Comparison of ENCODE assay signal across 21 mouse cellular contexts in genomic region chr8:81502982-81503381, GRCm38 (mm10).
"Had no signal": no experiment of that assay in that cellular context is flagged by ENCODE, and none has a peak within 500 bp of the region (broad histone marks: within the 10 kb centered on the region; RNA-seq: fewer than 3 reads in every experiment).

No protein-coding gene starts in this region.

- DNase-seq: heart, postnatal 10 days; heart, postnatal 14 days; heart, postnatal 36 days; heart, postnatal 4 days; kidney, adult 11 months; kidney, adult 18-20 months; kidney, adult 2 months; kidney, adult 8-10 months; kidney, adult 9 months; kidney, postnatal 10 days; kidney, postnatal 14 days; kidney, postnatal 25 days; kidney, postnatal 36 days; kidney, postnatal 4 days; layer of hippocampus, adult 9-11 months; layer of hippocampus, postnatal 36 days had no signal

- ATAC-seq: hindbrain, embryonic 16.5 days; hindbrain, postnatal 0 days; intestine, embryonic 15.5 days; intestine, embryonic 16.5 days; intestine, postnatal 0 days had no signal
